Mouse (Mus musculus) hindbrain, postnatal 0 days (tissue): Measurements from ENCODE around the gene Hsph1. TPM values are rescaled to one million over a fixed set of nuclear protein-coding genes. Genes with fewer than 3 reads are reported as not detected.
A peak's percentile ranks its signal among the peaks of the same experiment; 100 is the strongest.

ENCODE experiments used
- ATAC-seq: fragments of 200-750 bp; cut with Nextera tagmentation; 2 replicates; pipeline ENCODE4 v1.8.0; 2017; ENCODE audit warnings: mild to moderate bottlenecking, moderate TSS enrichment, moderate library complexity
- DNase-seq: peaks from one replicate; pipeline ENCODE4 v3.0.0-alpha.2; 2015; ENCODE audit warnings: low spot score
- H3K27ac ChIP-seq: fragments of 300-500 bp; sonication (generic); 2 replicates; pipeline ENCODE4 v1.5.1; 2014; ENCODE audit warnings: mild to moderate bottlenecking
- H3K27me3 ChIP-seq: fragments of 300-500 bp; sonication (generic); 2 replicates; pipeline ENCODE4 v1.6.1; 2014; ENCODE audit warnings: low read length, mixed read lengths; ENCODE audit not compliant: insufficient read depth
- H3K36me3 ChIP-seq: fragments of 300-500 bp; sonication (generic); 2 replicates; pipeline ENCODE4 v1.6.1; 2014; ENCODE audit warnings: low read length, mixed read lengths; ENCODE audit not compliant: insufficient read depth
- H3K4me1 ChIP-seq: fragments of 300-500 bp; sonication (generic); 2 replicates; pipeline ENCODE4 v1.6.1; 2014; ENCODE audit warnings: antibody characterized with exemption, low read length, mixed read lengths; ENCODE audit not compliant: insufficient read depth
- H3K4me2 ChIP-seq: fragments of 300-500 bp; sonication (generic); 2 replicates; pipeline ENCODE4 v1.6.1; 2014; ENCODE audit warnings: low read depth, mild to moderate bottlenecking, low read length, moderate library complexity, mixed read lengths
- H3K4me3 ChIP-seq: fragments of 300-500 bp; sonication (generic); 2 replicates; pipeline ENCODE4 v1.5.1; 2014; ENCODE audit warnings: low read length
- H3K9ac ChIP-seq: fragments of 300-500 bp; sonication (generic); replicated peaks from 2 replicates; pipeline ENCODE4 v1.6.1; 2014; ENCODE audit warnings: mild to moderate bottlenecking, low read length, moderate library complexity, mixed read lengths
- H3K9me3 ChIP-seq: fragments of 300-500 bp; sonication (generic); 2 replicates; pipeline ENCODE4 v1.6.1; 2016; ENCODE audit warnings: low read length, mixed read lengths
- CTCF ChIP-seq: IDR thresholded peaks from 2 replicates; pipeline ENCODE4 v1.5.1; 2016; ENCODE audit warnings: antibody characterized with exemption, control low read depth, low read depth
- WGBS: fragments of 180-500 bp; shearing (Covaris S2); extraction: QIAGEN DNeasy Blood & Tissue Kit; methylation state at CpG from one replicate; pipeline ENCODE4 v1.1.7; 2014; 5-methylcytosine and 5-hydroxymethylcytosine counted together
- polyA plus RNA-seq: library from polyadenylated mRNA; unstranded; fragments of >200 nt; fragmentation: Nextera tagmentation; extraction: Ambion mirVana; gene quantifications from 2 replicates; pipeline ENCODE4 v1.2.1, GENCODE M21; 2015
- total RNA-seq: library from RNA; depleted of rRNA; stranded (reverse); fragments of >200 nt; gene quantifications from 2 replicates; pipeline ENCODE4 v1.2.3, GENCODE M21; 2014

Hsph1 gene
- total and polyA plus RNA-seq, 2 experiments from 2014 or later: 18.9 to 60.8 TPM

- no peaks in the 10 kb centered on the region for H3K27me3 ChIP-seq
- no peak overlapping the region for H3K9ac ChIP-seq
- 94% methylated on average over 3 of the region's 3 CpGs for WGBS
- peaks cover 5% of the 10 kb centered on the region for H3K4me1 ChIP-seq
- no peak overlapping the region for H3K4me2 ChIP-seq
- no peaks in the 10 kb centered on the region for H3K36me3 ChIP-seq
- no peak for DNase-seq
- no peak for TF ChIP-seq CTCF
- no peak for ATAC-seq
- H3K9me3 ChIP-seq: no peaks in the 10 kb centered on the region
- no peak overlapping the region for H3K27ac ChIP-seq
- H3K4me3 ChIP-seq: no peak overlapping the region
These were observed 41.0 kb upstream of the Hsph1 start for GRCm38 (mm10) chr5:149677196-149677595.

- H3K27me3 ChIP-seq: no peaks in the 10 kb centered on the region
- no peak overlapping the region for H3K27ac ChIP-seq
- H3K36me3 ChIP-seq: no peaks in the 10 kb centered on the region
- no peaks in the 10 kb centered on the region for H3K9me3 ChIP-seq
- WGBS: 78% methylated on average over 5 of the region's 5 CpGs
- H3K9ac ChIP-seq: no peak overlapping the region
- no peak for ATAC-seq
- no peak overlapping the region for H3K4me3 ChIP-seq
- H3K4me2 ChIP-seq: no peak overlapping the region
- no peaks in the 10 kb centered on the region for H3K4me1 ChIP-seq
- TF ChIP-seq CTCF: no peak
- no peak for DNase-seq
These were observed 27.2 kb upstream of the Hsph1 start for GRCm38 (mm10) chr5:149663417-149663816.

- H3K4me2 ChIP-seq: no peak overlapping the region
These were observed 26.8 kb upstream of the Hsph1 start for GRCm38 (mm10) chr5:149662980-149663379.

GRCm38 (mm10) chr5:149661428-149661827, 25.3 kb upstream of the Hsph1 start:
- no peaks in the 10 kb centered on the region for H3K4me1 ChIP-seq

More at GRCm38 (mm10) chr5:149662980-149663379, 26.8 kb upstream of the Hsph1 start:
- no peak for ATAC-seq
- Histone ChIP-seq H3K9me3 (no peaks in the 10 kb centered on the region), H3K4me3 (no peak overlapping the region), H3K27me3 (no peaks in the 10 kb centered on the region), H3K9ac (no peak overlapping the region), H3K36me3 (no peaks in the 10 kb centered on the region), H3K27ac (no peak overlapping the region), H3K4me1 (no peaks in the 10 kb centered on the region)
- 95% methylated on average over 6 of the region's 6 CpGs for WGBS
- no peak for DNase-seq
- peak; percentile 35 for TF ChIP-seq CTCF

GRCm38 (mm10) chr5:149659414-149659780, 23.2 kb upstream of the Hsph1 start:
- WGBS: 60% methylated on average over 9 of the region's 9 CpGs
- H3K9me3 ChIP-seq: no peaks in the 10 kb centered on the region
- TF ChIP-seq CTCF: no peak
- no peak overlapping the region for H3K9ac ChIP-seq
- no peak overlapping the region for H3K4me2 ChIP-seq
- no peaks in the 10 kb centered on the region for H3K4me1 ChIP-seq
- no peak overlapping the region for H3K4me3 ChIP-seq
- DNase-seq: no peak
- H3K27ac ChIP-seq: no peak overlapping the region
- no peaks in the 10 kb centered on the region for H3K27me3 ChIP-seq
- ATAC-seq: no peak
- no peaks in the 10 kb centered on the region for H3K36me3 ChIP-seq

More at GRCm38 (mm10) chr5:149661428-149661827, 25.3 kb upstream of the Hsph1 start:
- no peaks in the 10 kb centered on the region for H3K36me3 ChIP-seq
- TF ChIP-seq CTCF: no peak
- ATAC-seq: no peak
- no peak overlapping the region for H3K27ac ChIP-seq
- WGBS: 89% methylated on average over 6 of the region's 6 CpGs
- no peak overlapping the region for H3K4me2 ChIP-seq
- no peaks in the 10 kb centered on the region for H3K9me3 ChIP-seq
- H3K4me3 ChIP-seq: no peak overlapping the region
- no peaks in the 10 kb centered on the region for H3K27me3 ChIP-seq
- DNase-seq: no peak
- no peak overlapping the region for H3K9ac ChIP-seq

- Histone ChIP-seq H3K9ac (no peak overlapping the region), H3K4me3 (no peak overlapping the region), H3K4me1 (no peaks in the 10 kb centered on the region), H3K27ac (no peak overlapping the region), H3K4me2 (no peak overlapping the region), H3K36me3 (no peaks in the 10 kb centered on the region), H3K9me3 (no peaks in the 10 kb centered on the region), H3K27me3 (no peaks in the 10 kb centered on the region)
- no peak for TF ChIP-seq CTCF
- WGBS: 64% methylated on average over 9 of the region's 9 CpGs
- ATAC-seq: no peak
- DNase-seq: no peak
These were observed 22.7 kb upstream of the Hsph1 start for GRCm38 (mm10) chr5:149658741-149659413.

- no peak for ATAC-seq
- no peak overlapping the region for H3K9ac ChIP-seq
- TF ChIP-seq CTCF: peak; percentile 45
These were observed 21.8 kb upstream of the Hsph1 start for GRCm38 (mm10) chr5:149658022-149658421.

More at GRCm38 (mm10) chr5:149658022-149658421, 21.8 kb upstream of the Hsph1 start:
- WGBS: 65% methylated on average over 3 of the region's 3 CpGs
- H3K27me3 ChIP-seq: no peaks in the 10 kb centered on the region
- H3K36me3 ChIP-seq: no peaks in the 10 kb centered on the region
- no peak overlapping the region for H3K27ac ChIP-seq
- H3K9me3 ChIP-seq: no peaks in the 10 kb centered on the region
- no peak overlapping the region for H3K4me3 ChIP-seq
- DNase-seq: no peak
- no peak overlapping the region for H3K4me2 ChIP-seq
- H3K4me1 ChIP-seq: no peaks in the 10 kb centered on the region
